Mouse (Mus musculus): Measurements from ENCODE around the gene Creg2.
A peak's percentile ranks its signal among the peaks of the same experiment; 100 is the strongest.
"Not testable (repeated sequence)": the region's sequence is repeated elsewhere in the genome, so short reads cannot be mapped to it uniquely, and the experiment has no call there.

Creg2 gene

DNA sequence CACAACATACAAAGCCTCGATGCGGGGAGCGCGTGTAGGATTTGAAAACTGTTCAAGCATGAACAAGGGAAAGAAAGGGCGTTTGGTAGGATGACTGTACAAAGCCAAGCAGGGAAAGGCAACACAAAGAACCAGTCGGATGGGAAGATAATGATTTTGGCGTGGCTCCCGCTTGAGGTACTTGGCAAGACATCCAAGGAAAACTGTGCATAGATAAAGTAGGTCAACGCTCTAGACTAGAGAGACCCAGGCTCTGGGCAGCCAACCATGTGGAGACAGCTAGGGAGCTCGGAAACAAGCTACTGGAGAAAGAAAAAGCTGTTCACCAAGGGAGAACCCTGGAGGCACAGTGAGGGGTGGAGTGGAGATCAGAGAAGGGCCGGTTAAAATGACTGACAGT lies 52.5 kb downstream of the Creg2 start:
- no peak for DNase-seq (ENCODE audit: low spot score in 2 of 2)

- DNase-seq (ENCODE audit: low spot score in 2 of 2) = not testable (repeated sequence)
Observed at GRCm38 (mm10) chr1:39597135-39597534, 54.1 kb downstream of the Creg2 start.

DNA sequence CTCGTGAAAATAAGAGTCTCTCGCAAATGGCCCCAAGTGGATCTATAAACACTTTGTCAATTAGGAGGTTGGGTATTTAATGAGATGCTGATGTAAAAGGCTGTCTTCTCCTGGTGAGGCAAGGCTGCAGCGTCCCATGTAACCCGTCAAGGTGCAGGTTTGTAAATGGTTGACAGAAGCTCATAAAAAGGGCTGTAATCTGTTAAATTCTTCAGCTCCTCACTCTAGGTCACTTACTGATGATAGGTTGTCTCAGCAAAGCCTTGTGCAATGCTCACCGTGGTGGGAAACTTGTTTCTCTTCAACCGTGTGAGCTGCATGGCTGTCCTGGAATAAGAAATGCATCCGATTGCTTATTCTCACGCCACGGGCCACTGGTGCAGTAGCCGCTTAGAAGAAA lies 57.4 kb downstream of the Creg2 start:
- no peak for DNase-seq (ENCODE audit: low spot score in 2 of 2)

DNA sequence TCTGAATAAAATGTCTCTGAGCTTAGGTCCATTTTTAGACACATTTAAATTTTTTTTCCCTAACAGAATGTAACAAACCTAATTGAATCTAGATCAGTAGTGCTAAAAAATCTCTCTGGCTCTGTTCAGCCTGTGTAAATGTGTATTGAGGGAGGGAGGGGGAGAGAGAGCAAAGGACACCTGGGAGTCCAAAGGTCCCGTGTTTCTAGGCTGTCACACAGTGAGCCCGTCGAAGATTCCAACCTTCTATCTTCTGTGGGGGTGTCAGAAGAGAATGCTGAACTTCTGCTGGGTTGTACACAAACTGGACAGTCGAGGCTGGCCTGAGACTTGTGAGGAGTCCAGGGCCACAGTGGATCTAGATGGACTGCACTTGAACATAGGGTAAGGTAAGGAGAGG lies 59.2 kb downstream of the Creg2 start:
- no peak for DNase-seq (ENCODE audit: low spot score in 2 of 2)

- not testable (repeated sequence) for DNase-seq (ENCODE audit: low spot score in 2 of 2)
Observed at GRCm38 (mm10) chr1:39591557-39591956, 59.7 kb downstream of the Creg2 start.

DNA sequence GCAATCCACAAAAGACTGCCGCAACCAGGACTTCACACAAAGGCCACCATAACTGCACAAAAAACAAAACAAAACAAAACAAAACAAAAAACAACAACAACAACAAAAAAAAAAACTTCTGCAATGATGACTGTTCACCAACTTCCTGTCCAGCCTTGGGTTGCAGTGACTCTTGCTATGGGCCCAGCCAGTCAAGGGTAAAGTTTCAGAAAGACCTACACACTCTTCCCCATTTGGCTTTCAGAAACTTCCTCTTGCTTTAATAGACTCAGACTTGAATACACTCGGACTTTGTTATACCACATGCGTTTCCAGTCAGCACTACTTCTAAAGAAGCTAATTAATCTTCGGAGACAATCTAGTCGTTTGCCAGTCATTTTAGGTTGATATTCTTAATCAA lies 61.1 kb downstream of the Creg2 start:
- no peak for DNase-seq (ENCODE audit: low spot score in 2 of 2)

DNA sequence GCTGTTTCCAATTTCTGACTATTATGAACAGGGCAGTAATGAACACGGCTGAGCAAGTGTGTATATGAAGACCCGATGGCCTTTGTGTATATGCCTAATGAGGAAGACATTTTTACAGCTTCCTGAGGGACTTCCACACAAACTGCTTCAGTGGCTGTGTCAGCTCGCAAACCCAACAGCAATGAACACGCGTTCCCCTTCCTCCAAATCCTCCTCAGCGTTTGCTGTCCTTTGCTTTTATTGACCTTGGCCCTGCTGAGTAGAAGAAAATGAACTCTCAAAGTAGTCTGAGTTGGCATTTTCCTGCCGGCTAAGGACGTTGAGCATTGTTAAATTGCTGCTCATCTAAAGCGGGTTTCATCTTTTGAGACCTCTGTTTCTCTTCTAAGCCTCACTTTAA lies 65.9 kb downstream of the Creg2 start:
- no peak for DNase-seq (ENCODE audit: low spot score in 2 of 2)

- DNase-seq (ENCODE audit: low spot score in 2 of 2) = no peak
Observed at GRCm38 (mm10) chr1:39583173-39583572, 68.1 kb downstream of the Creg2 start.

DNA sequence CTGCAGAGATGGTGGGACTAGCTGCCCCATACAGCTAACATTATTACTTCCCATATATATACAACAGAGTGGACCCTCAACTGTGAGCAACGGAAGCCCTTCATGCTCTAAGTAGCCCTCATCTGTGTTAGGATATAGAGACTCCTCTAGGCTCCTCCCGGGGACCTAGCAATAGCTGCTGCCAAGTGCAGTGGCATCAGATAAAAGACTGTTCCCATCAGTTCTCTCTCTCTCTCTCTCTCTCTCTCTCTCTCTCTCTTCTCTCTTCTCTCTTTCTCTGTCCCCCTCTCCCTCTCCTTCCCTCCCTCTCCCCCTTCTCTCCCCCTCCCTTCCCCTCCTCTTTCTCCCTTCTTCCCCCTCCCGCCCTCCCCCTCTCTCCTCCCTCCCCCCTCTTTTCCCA lies 70.1 kb downstream of the Creg2 start:
- DNase-seq (ENCODE audit: low spot score in 2 of 2) = no peak

- peak in 1 of 2 experiments; percentile 18 for DNase-seq (ENCODE audit: low spot score in 2 of 2)
Observed at GRCm38 (mm10) chr1:39579139-39579538, 72.1 kb downstream of the Creg2 start.

- DNase-seq (ENCODE audit: low spot score in 2 of 2) = peak in 1 of 2 experiments; percentile 21
Observed at GRCm38 (mm10) chr1:39578446-39578845, 72.8 kb downstream of the Creg2 start.

DNA sequence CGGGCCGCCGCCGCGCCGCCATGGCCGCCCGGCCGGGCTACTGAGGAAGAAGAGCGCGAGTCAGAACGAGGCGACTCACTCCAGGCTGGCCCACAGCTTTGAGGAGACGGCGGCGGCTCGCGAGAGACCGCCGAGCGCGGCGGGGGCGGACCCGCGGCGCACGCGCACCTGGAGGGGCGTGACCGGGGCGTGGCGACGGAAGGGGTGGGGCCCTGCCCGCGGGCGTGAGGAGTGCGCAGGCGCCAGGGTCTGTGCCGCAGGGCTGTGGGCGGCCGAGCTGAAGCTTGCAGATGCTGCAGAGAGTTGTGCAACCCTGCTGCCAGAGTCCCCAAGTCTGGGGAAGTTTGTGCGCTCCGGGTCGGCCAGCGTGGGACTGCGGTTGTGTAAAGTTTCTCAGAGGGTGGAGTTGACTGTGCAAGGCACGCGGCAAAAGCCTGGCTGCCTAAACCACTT lies 74.0 kb downstream of the Creg2 start, which contains the start of gene Rnf149:
Gene Rnf149, minus strand, starts transcription at position 153 of the 453 bp plus-strand sequence.
- DNase-seq (ENCODE audit: low spot score in 2 of 2) = peak; percentile 94 to 95

DNA sequence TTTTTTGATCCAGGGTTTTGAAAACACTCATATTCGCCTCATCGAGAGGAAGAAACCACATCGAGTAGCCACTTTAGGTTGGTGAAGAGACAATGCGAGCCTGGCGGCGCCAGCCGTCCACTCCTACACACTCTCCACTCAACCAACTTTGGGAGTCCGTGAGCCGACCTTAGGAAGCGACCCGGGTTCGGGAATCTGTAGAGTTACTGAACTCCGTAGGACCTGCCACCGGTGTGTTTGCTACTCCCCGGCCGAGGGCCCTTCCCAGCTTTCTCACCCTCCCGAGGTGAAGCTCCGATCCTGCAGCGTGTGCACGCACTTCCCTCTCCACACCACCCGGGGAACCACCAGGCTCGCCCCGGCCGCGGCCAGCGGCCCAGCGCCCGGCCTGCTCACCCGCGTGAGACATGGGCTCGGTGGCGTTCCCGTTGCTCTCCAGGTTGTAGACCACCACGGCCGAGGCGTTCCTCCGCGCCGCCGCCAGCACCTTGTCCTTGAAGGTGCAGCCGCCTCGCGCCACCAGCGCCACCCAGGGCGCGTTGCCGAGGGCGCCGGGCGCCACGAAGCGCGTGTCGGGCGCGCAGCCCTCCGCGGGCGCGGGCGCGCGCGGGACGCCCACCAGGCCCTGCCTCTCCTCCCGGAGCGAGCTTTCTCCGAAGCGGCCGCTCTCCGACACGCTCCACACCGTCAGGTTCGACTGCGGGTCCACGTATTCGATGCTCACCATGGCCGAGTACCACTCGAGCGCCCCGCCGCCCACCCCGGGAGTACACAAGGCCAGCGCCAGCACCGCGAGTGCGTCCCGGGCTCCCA lies 74.6 kb downstream of the Creg2 start:
- DNase-seq (ENCODE audit: low spot score in 2 of 2) = peak; percentile 42 to 47

DNA sequence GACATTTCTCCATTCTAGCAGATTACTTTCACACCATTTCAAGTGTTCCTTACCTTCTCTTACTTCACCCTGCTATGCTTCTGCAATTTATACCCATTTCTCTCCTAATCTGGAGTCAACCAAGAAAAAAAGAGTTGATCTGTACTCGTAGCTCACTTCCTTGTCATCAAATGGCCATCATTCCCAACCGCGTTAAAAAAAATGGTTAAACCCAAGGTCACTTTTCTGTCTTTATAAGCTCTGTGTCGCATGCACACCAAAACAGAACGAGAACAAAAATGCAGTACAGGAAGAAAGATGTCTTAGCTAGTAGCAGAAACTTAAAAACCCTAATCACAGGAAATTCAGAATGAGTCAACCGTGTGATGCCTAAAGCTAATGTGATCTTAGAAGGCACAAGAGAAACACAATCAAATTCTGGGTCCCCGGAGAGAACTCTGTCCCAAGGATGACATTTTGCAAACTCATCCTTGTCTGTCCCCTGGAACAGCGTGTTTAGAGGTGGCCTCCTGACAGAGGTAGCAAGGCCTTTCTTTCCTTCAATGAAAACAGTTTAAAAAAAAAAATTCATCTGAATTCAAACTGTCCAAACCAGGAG lies 75.4 kb downstream of the Creg2 start:
- no peak for DNase-seq (ENCODE audit: low spot score in 2 of 2)

- no peak for DNase-seq (ENCODE audit: low spot score in 2 of 2)
Observed at GRCm38 (mm10) chr1:39573890-39574289, 77.4 kb downstream of the Creg2 start.

DNA sequence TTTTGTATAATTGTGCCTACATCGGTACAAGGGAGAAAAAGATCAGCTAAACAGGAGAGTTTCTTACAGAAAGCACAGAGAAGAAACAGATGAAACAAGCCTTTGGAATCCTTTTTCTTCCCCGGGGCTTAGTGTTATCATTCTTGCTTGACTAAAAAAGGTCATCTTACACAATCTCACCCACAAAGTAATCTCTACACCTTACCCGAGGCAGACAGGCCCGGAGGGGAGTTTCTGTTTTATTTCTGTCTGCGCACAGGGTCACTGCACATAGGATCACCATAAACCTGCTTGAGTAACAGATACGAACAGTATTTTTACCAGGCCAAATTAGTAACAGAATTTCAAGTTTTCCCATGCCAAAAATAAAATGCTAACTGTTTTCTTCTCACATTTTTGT lies 79.6 kb downstream of the Creg2 start:
- DNase-seq (ENCODE audit: low spot score in 2 of 2) = no peak
